Mouse (Mus musculus) ES-CJ7 (cell line): Measurements from ENCODE around the gene Lrrc71.

Experiments
- DNase-seq: peaks from one replicate; pipeline ENCODE4 v3.0.0; 2011; ENCODE audit warnings: low read depth, low spot score

Gene Lrrc71

GRCm38 (mm10) chr3:87724556-87724955 is 23.9 kb downstream of the Lrrc71 start:
- no peak for DNase-seq

- DNase-seq: no peak
Observed at GRCm38 (mm10) chr3:87718525-87718924, 29.9 kb downstream of the Lrrc71 start.
